Mouse (Mus musculus) olfactory bulb, adult 2 months (tissue): Measurements from ENCODE around the gene Lrfn5. TPM values are rescaled to one million over a fixed set of nuclear protein-coding genes. Genes with fewer than 3 reads are reported as not detected.

Experiments
- H3K27ac ChIP-seq: fragments of 200-500 bp; 2 replicates; pipeline ENCODE4 v1.5.1; 2012; ENCODE audit warnings: low read depth, low read length; ENCODE audit not compliant: insufficient read depth
- H3K4me1 ChIP-seq: fragments of 200-500 bp; 2 replicates; pipeline ENCODE4 v1.6.1; 2012; ENCODE audit warnings: low read length; ENCODE audit not compliant: control insufficient read depth, insufficient read depth
- H3K4me3 ChIP-seq: fragments of 200-500 bp; 2 replicates; pipeline ENCODE4 v1.5.1; 2012; ENCODE audit warnings: mild to moderate bottlenecking, low read depth, low read length, moderate library complexity; ENCODE audit not compliant: insufficient read depth
- CTCF ChIP-seq: fragments of 200-500 bp; IDR thresholded peaks from 2 replicates; pipeline ENCODE4 v1.5.1; 2012; ENCODE audit warnings: low read depth, mild to moderate bottlenecking, low read length, moderate library complexity; ENCODE audit not compliant: insufficient read depth
- POLR2A ChIP-seq: fragments of 200-500 bp; IDR thresholded peaks from 2 replicates; pipeline ENCODE4 v1.6.1; 2012; ENCODE audit warnings: mild to moderate bottlenecking, low read depth, low read length, moderate library complexity; ENCODE audit not compliant: insufficient read depth
- WGBS: fragments of 180-500 bp; shearing (Covaris S2); methylation state at CpG from one replicate; pipeline ENCODE4 v1.1.7; 2018; 5-methylcytosine and 5-hydroxymethylcytosine counted together
- polyA plus RNA-seq: library from polyadenylated mRNA; stranded (reverse); fragments of >200 nt; gene quantifications from 2 replicates; pipeline ENCODE4 v1.2.4, GENCODE M21; 2012; ENCODE audit warnings: low replicate concordance; ENCODE audit not compliant: missing spikeins, insufficient read depth, insufficient read length

Lrfn5 gene
- polyA plus RNA-seq, 1 experiment = not detected

GRCm38 (mm10) chr12:61624532-61624931 lies 101.6 kb downstream of the Lrfn5 start:
- H3K4me1 ChIP-seq = no peaks in the 10 kb centered on the region
- TF ChIP-seq CTCF (no peak), POLR2A (no peak)

GRCm38 (mm10) chr12:61654380-61654779 lies 131.4 kb downstream of the Lrfn5 start:
- no peaks in the 10 kb centered on the region for H3K4me1 ChIP-seq
- TF ChIP-seq POLR2A (no peak), CTCF (no peak)
- H3K4me3 ChIP-seq = no peak overlapping the region
- 88% methylated on average over 5 of the region's 5 CpGs for WGBS
- H3K27ac ChIP-seq = no peak overlapping the region

More at GRCm38 (mm10) chr12:61624532-61624931, 101.6 kb downstream of the Lrfn5 start:
- Histone ChIP-seq H3K4me3 (no peak overlapping the region), H3K27ac (no peak overlapping the region)

GRCm38 (mm10) chr12:61723158-61723557 lies 200.2 kb downstream of the Lrfn5 start:
- no peak overlapping the region for H3K27ac ChIP-seq
- no peak overlapping the region for H3K4me3 ChIP-seq
- H3K4me1 ChIP-seq = no peaks in the 10 kb centered on the region
- TF ChIP-seq POLR2A (no peak), CTCF (no peak)

GRCm38 (mm10) chr12:61807073-61807605 lies 284.2 kb downstream of the Lrfn5 start:
- Histone ChIP-seq H3K4me3 (no peak overlapping the region), H3K27ac (no peak overlapping the region), H3K4me1 (no peaks in the 10 kb centered on the region)
- 56% methylated on average over 4 of the region's 4 CpGs for WGBS
- TF ChIP-seq POLR2A (no peak), CTCF (no peak)

- 97% methylated on average over 5 of the region's 5 CpGs for WGBS
- no peak overlapping the region for H3K27ac ChIP-seq
- TF ChIP-seq CTCF (no peak), POLR2A (no peak)
These were observed 300.7 kb downstream of the Lrfn5 start for GRCm38 (mm10) chr12:61823601-61824000.

GRCm38 (mm10) chr12:61826311-61826710 lies 303.4 kb downstream of the Lrfn5 start:
- Histone ChIP-seq H3K27ac (no peak overlapping the region), H3K4me1 (no peaks in the 10 kb centered on the region), H3K4me3 (no peak overlapping the region)
- no peak for TF ChIP-seq POLR2A
- TF ChIP-seq CTCF = no peak
- 20% methylated on average over 1 of the region's 1 CpGs for WGBS

More at GRCm38 (mm10) chr12:61823601-61824000, 300.7 kb downstream of the Lrfn5 start:
- H3K4me3 ChIP-seq = no peak overlapping the region
- H3K4me1 ChIP-seq = no peaks in the 10 kb centered on the region

- TF ChIP-seq CTCF = no peak
- no peak for TF ChIP-seq POLR2A
- no peak overlapping the region for H3K4me3 ChIP-seq
- no peak overlapping the region for H3K27ac ChIP-seq
- 81% methylated on average over 9 of the region's 9 CpGs for WGBS
- H3K4me1 ChIP-seq = no peaks in the 10 kb centered on the region
These were observed 319.8 kb downstream of the Lrfn5 start for GRCm38 (mm10) chr12:61842599-61843291.

- Histone ChIP-seq H3K4me1 (no peaks in the 10 kb centered on the region), H3K4me3 (no peak overlapping the region), H3K27ac (no peak overlapping the region)
- TF ChIP-seq POLR2A = no peak
- no peak for TF ChIP-seq CTCF
- WGBS = 56% methylated on average over 1 of the region's 1 CpGs
These were observed 331.2 kb downstream of the Lrfn5 start for GRCm38 (mm10) chr12:61854183-61854582.
